Mouse (Mus musculus): ENCODE measurements around the gene Gm20481. TPM values are rescaled to one million over a fixed set of nuclear protein-coding genes. Genes with fewer than 3 reads are reported as not detected.

Gene Gm20481
- total RNA-seq, 2 experiments from 2014 or later = not detected

DNA sequence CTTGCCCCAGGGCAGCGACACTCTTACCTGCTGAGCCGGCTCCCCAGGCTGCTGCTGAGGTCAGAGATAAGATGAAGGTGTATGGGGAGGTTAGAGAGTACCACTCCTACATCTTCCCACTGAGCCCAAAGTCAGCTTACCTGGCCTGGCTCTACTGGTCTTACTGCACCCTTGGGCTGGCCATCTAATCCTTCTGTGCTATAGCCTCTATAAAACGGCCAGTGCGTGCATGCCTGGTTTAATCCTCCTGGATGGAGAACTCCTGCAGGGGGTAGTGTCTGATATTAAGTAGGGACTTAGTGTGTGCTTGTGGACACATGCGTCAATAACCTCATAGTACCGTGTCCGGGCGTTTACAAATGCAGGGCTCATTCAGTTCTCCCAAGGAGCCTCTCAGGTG is 50.8 kb downstream of the Gm20481 start:
- intact Hi-C loops (cut with DNase I) = loop anchor here (2.0 kb wide), 1 partner anchor 58 kb away; the partner anchor contains the start of gene Ly6g6d
- no peak for DNase-seq

DNA sequence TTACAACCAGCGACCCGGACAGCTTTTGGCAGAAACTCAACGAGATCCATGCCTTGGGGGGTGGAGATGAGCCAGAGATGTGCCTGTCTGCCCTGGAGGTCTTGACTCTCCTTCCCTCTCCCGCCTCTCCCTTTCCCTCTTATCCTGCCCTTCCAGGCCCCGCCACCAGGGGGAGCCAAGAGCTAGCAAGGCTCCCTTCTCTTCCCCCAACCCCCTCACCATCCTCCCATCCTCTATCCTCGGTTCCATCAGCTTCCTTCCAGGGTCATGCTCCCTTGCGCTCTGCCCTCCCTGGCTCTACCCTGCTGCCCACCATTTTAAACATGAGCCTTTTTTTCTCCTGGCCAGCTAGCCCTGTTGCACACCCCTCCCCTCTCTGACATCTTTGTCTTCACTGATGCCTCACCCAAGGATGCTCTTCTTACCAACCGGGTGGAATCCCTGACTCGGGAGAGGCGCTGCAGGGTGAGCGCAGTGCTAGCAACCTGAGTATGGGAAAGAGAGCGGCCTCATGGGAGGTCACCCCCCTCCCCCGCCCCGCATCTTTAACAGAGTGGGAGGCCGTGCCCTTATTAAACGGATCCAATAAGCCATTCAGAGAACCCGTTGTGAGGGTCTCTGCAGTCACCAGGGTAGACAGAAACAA is 51.6 kb downstream of the Gm20481 start:
- peak; percentile 89 to 94 for DNase-seq
- intact Hi-C loops (cut with DNase I) = loop anchor here (1.0 to 2.0 kb wide), 2 partner anchors 58 to 85 kb away; partner anchors contain the start of gene Ly6g6d

Other genes starting within 250 kb of the Gm20481 start
- gene C4b, start 226.0 kb upstream of the Gm20481 start, total RNA-seq (2021) = 10 to 100 TPM; 17.9 to 21.3 TPM
- gene Cyp21a1, start 165.4 kb upstream of the Gm20481 start, total RNA-seq (2021) = not detected
- 10 to 100 TPM; 10.7 to 13.5 TPM for gene Stk19, start 133.0 kb upstream of the Gm20481 start, total RNA-seq (2021)
- gene Dxo, start 132.9 kb upstream of the Gm20481 start, total RNA-seq (2021) = 10 to 100 TPM; 17.5 to 18.2 TPM
- 10 to 100 TPM; 25.0 to 25.4 TPM for gene Skiv2l, start 119.7 kb upstream of the Gm20481 start, total RNA-seq (2021)
- gene Nelfe, start 119.5 kb upstream of the Gm20481 start, total RNA-seq (2021) = 10 to 100 TPM; 13.1 to 15.5 TPM
- gene Cfb, start 107.4 kb upstream of the Gm20481 start, total RNA-seq (2021) = 1 to 10 TPM; 6.3 to 7.8 TPM
- gene Zbtb12, start 90.4 kb upstream of the Gm20481 start, total RNA-seq (2021) = 1 to 10 TPM; 5.1 to 6.1 TPM
- gene Gm20547, start 87.9 kb upstream of the Gm20481 start, total RNA-seq (2021) = not detected
- 1 to 10 TPM; 4.3 to 6.0 TPM for gene C2, start 71.6 kb upstream of the Gm20481 start, total RNA-seq (2021)
- gene Ehmt2, start 71.4 kb upstream of the Gm20481 start, total RNA-seq (2021) = 10 to 100 TPM; 45.2 to 49.4 TPM
- under 1 TPM in 1 of 2 experiments, not detected in 1; 0.17 TPM for gene Slc44a4, start 55.4 kb upstream of the Gm20481 start, total RNA-seq (2021)
- gene Neu1, start 38.7 kb upstream of the Gm20481 start, total RNA-seq (2021) = 10 to 100 TPM; 14.0 to 14.6 TPM
- gene Hspa1b, start 10.7 kb upstream of the Gm20481 start, total RNA-seq (2021) = 1 to 10 TPM; 3.8 to 3.9 TPM
- 1 to 10 TPM; 2.3 to 3.3 TPM for gene Hspa1a, start 2.2 kb downstream of the Gm20481 start, total RNA-seq (2021)
- gene Hspa1l, start 2.8 kb downstream of the Gm20481 start, total RNA-seq (2021) = 1 to 10 TPM; 2.7 to 4.7 TPM
- 10 to 100 TPM; 19.2 to 25.0 TPM for gene Lsm2, start 11.9 kb downstream of the Gm20481 start, total RNA-seq (2021)
- gene Vars, start 31.1 kb downstream of the Gm20481 start, total RNA-seq (2021) = 10 to 100 TPM; 24.5 to 26.0 TPM
- 1 to 10 TPM; 5.3 to 5.9 TPM for gene Vwa7, start 46.7 kb downstream of the Gm20481 start, total RNA-seq (2021)
- under 1 TPM; 0.34 to 0.48 TPM for gene Sapcd1, start 58.1 kb downstream of the Gm20481 start, total RNA-seq (2021)
- gene Msh5, start 76.8 kb downstream of the Gm20481 start, total RNA-seq (2021) = 1 to 10 TPM; 1.6 to 2.0 TPM
- gene Clic1, start 80.1 kb downstream of the Gm20481 start, total RNA-seq (2021) = 10 to 100 TPM; 61.6 to 72.9 TPM
- 10 to 100 TPM; 49.3 to 50.0 TPM for gene Ddah2, start 89.1 kb downstream of the Gm20481 start, total RNA-seq (2021)
- not detected for gene Ly6g6c, start 95.5 kb downstream of the Gm20481 start, total RNA-seq (2021)
- gene Mpig6b, start 96.3 kb downstream of the Gm20481 start, total RNA-seq (2021) = under 1 TPM; 0.61 to 0.74 TPM
- gene Ly6g6e, start 107.0 kb downstream of the Gm20481 start, total RNA-seq (2021) = not detected
- 1 to 10 TPM in 1 of 2 experiments, under 1 TPM in 1; 0.67 to 3.3 TPM for gene Ly6g6d, start 108.2 kb downstream of the Gm20481 start, total RNA-seq (2021)
- gene Ly6g6f, start 115.7 kb downstream of the Gm20481 start, total RNA-seq (2021) = not detected
- 10 to 100 TPM; 53.7 to 56.7 TPM for gene Abhd16a, start 119.4 kb downstream of the Gm20481 start, total RNA-seq (2021)
- gene Ly6g5c, start 138.4 kb downstream of the Gm20481 start, total RNA-seq (2021) = not detected
- gene Ly6g5b, start 145.5 kb downstream of the Gm20481 start, total RNA-seq (2021) = under 1 TPM in 1 of 2 experiments, not detected in 1; 0.41 TPM
- gene Gpank1, start 151.5 kb downstream of the Gm20481 start, total RNA-seq (2021) = 1 to 10 TPM; 7.0 to 7.7 TPM
- 100 to 1,000 TPM; 172 to 176 TPM for gene Csnk2b, start 152.1 kb downstream of the Gm20481 start, total RNA-seq (2021)
- gene D17H6S53E, start 156.5 kb downstream of the Gm20481 start, total RNA-seq (2021) = 10 to 100 TPM; 28.0 to 29.6 TPM
- gene Apom, start 162.1 kb downstream of the Gm20481 start, total RNA-seq (2021) = not detected
- gene Bag6, start 165.3 kb downstream of the Gm20481 start, total RNA-seq (2021) = 100 to 1,000 TPM; 237 to 245 TPM
- 100 to 1,000 TPM; 148 to 174 TPM for gene Prrc2a, start 195.0 kb downstream of the Gm20481 start, total RNA-seq (2021)
- 1 to 10 TPM; 1.4 to 2.8 TPM for gene Aif1, start 206.2 kb downstream of the Gm20481 start, total RNA-seq (2021)
- gene Lst1, start 218.5 kb downstream of the Gm20481 start, total RNA-seq (2021) = 1 to 10 TPM; 3.8 to 4.0 TPM
- gene Ltb, start 224.5 kb downstream of the Gm20481 start, total RNA-seq (2021) = 1 to 10 TPM; 1.2 to 3.8 TPM
- under 1 TPM; 0.29 to 0.39 TPM for gene Tnf, start 232.1 kb downstream of the Gm20481 start, total RNA-seq (2021)
- under 1 TPM in 1 of 2 experiments, not detected in 1; 0.20 TPM for gene Lta, start 235.4 kb downstream of the Gm20481 start, total RNA-seq (2021)